Mouse (Mus musculus): Measurements from ENCODE around the gene Rps6ka2.

Rps6ka2 gene

GRCm38 (mm10) chr17:7218396-7218795 is 48.5 kb downstream of the Rps6ka2 start:
- in situ Hi-C loops (cut with MboI, MseI) = no loop called here

- in situ Hi-C loops (cut with MboI, MseI) = no loop called here
Measured at GRCm38 (mm10) chr17:7219044-7219718, 49.3 kb downstream of the Rps6ka2 start.

GRCm38 (mm10) chr17:7221310-7221709 is 51.4 kb downstream of the Rps6ka2 start:
- in situ Hi-C loops (cut with MboI, MseI) = no loop called here

GRCm38 (mm10) chr17:7222198-7222597 is 52.3 kb downstream of the Rps6ka2 start:
- in situ Hi-C loops (cut with MboI, MseI) = no loop called here

GRCm38 (mm10) chr17:7228545-7228944 is 58.6 kb downstream of the Rps6ka2 start:
- in situ Hi-C loops (cut with MboI, MseI) = no loop called here

- in situ Hi-C loops (cut with MboI, MseI) = no loop called here
Measured at GRCm38 (mm10) chr17:7231312-7231711, 61.4 kb downstream of the Rps6ka2 start.

GRCm38 (mm10) chr17:7231790-7232189 is 61.9 kb downstream of the Rps6ka2 start:
- in situ Hi-C loops (cut with MboI, MseI) = no loop called here

- in situ Hi-C loops (cut with MboI, MseI) = no loop called here
Measured at GRCm38 (mm10) chr17:7232400-7232799, 62.5 kb downstream of the Rps6ka2 start.

GRCm38 (mm10) chr17:7233197-7233596 is 63.3 kb downstream of the Rps6ka2 start:
- in situ Hi-C loops (cut with MboI, MseI) = no loop called here

- in situ Hi-C loops (cut with MboI, MseI) = no loop called here
Measured at GRCm38 (mm10) chr17:7237706-7238105, 67.8 kb downstream of the Rps6ka2 start.

GRCm38 (mm10) chr17:7238766-7239165 is 68.9 kb downstream of the Rps6ka2 start:
- in situ Hi-C loops (cut with MboI, MseI) = no loop called here

GRCm38 (mm10) chr17:7240526-7240925 is 70.6 kb downstream of the Rps6ka2 start:
- in situ Hi-C loops (cut with MboI, MseI) = no loop called here

- in situ Hi-C loops (cut with MboI, MseI) = no loop called here
Measured at GRCm38 (mm10) chr17:7245078-7245477, 75.2 kb downstream of the Rps6ka2 start.

- in situ Hi-C loops (cut with MboI, MseI) = no loop called here
Measured at GRCm38 (mm10) chr17:7246893-7247556, 77.1 kb downstream of the Rps6ka2 start.

GRCm38 (mm10) chr17:7250373-7250772 is 80.5 kb downstream of the Rps6ka2 start:
- in situ Hi-C loops (cut with MboI, MseI) = loop anchor here (25.0 kb wide), 1 partner anchor 787 kb away; no protein-coding TSS in a partner anchor

GRCm38 (mm10) chr17:7257208-7257607 is 87.3 kb downstream of the Rps6ka2 start:
- in situ Hi-C loops (cut with MboI, MseI) = loop anchor here (25.0 kb wide), 1 partner anchor 780 kb away; no protein-coding TSS in a partner anchor

- in situ Hi-C loops (cut with MboI, MseI) = loop anchor here (25.0 kb wide), 1 partner anchor 778 kb away; no protein-coding TSS in a partner anchor
Measured at GRCm38 (mm10) chr17:7258748-7259359, 88.9 kb downstream of the Rps6ka2 start.

- in situ Hi-C loops (cut with MboI, MseI) = loop anchor here (25.0 kb wide), 1 partner anchor 777 kb away; no protein-coding TSS in a partner anchor
Measured at GRCm38 (mm10) chr17:7260360-7260759, 90.4 kb downstream of the Rps6ka2 start.

GRCm38 (mm10) chr17:7262056-7262455 is 92.1 kb downstream of the Rps6ka2 start:
- in situ Hi-C loops (cut with MboI, MseI) = loop anchor here (25.0 kb wide), 1 partner anchor 775 kb away; no protein-coding TSS in a partner anchor

- in situ Hi-C loops (cut with MboI, MseI) = loop anchor here (25.0 kb wide), 1 partner anchor 775 kb away; no protein-coding TSS in a partner anchor
Measured at GRCm38 (mm10) chr17:7262620-7263019, 92.7 kb downstream of the Rps6ka2 start.

GRCm38 (mm10) chr17:7264610-7265009 is 94.7 kb downstream of the Rps6ka2 start:
- in situ Hi-C loops (cut with MboI, MseI) = loop anchor here (25.0 kb wide), 1 partner anchor 773 kb away; no protein-coding TSS in a partner anchor

GRCm38 (mm10) chr17:7265291-7265690 is 95.4 kb downstream of the Rps6ka2 start:
- in situ Hi-C loops (cut with MboI, MseI) = loop anchor here (25.0 kb wide), 1 partner anchor 772 kb away; no protein-coding TSS in a partner anchor
